7 mouse cellular contexts compared by ENCODE assay signal in the genomic region with DNA sequence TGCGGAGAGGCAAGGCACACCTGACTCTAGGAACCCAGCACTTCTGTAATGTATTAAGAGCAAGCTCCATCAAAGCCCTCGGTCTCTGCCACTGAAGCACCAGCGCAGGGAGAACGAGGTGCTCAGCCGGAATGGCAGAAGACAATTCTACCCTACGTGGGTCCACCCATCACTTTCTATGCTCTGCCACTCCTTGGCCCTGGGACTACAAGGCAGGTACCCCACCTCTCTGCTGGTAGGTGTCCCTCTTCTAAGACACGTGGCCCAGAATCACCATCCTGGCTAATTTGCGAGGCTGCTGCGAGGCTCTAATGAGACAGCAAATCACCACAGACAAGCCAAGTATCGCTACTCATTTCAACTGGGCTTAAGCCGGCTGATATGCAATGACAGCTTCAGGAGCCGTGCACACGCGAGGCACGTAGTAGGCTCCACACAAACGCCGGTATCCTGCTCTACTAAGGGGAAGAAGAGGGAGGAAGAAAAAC. TPM values are rescaled to one million over a fixed set of nuclear protein-coding genes. Genes with fewer than 3 reads are reported as not detected.
DNase-seq lines count a peak whose midpoint lies in the region; ATAC-seq and TF ChIP-seq lines count a peak whose summit lies in the region.

No protein-coding gene starts in this region.

- peak overlapping the region; percentile 95 for H3K4me2 ChIP-seq in lung, embryonic 14.5 days

- H3K27ac ChIP-seq in lung, embryonic 14.5 days (ENCODE audit: low read depth) = no peak overlapping the region
- H3K27ac ChIP-seq in bone marrow macrophage, adult 2 months (ENCODE audit: insufficient read depth, low read depth, low read length) = no peak overlapping the region
- H3K27ac ChIP-seq in hindbrain, embryonic 10.5 days = peak overlapping the region; percentile 93

- no peak for TF ChIP-seq CTCF in lung, embryonic 14.5 days (IDR thresholded peaks at IDR 0.05; ENCODE audit: low read depth)
- no peak for TF ChIP-seq CTCF in bone marrow macrophage, adult 2 months (IDR thresholded peaks at IDR 0.05; ENCODE audit: low read depth, low read length)

- H3K4me1 ChIP-seq in lung, embryonic 14.5 days (ENCODE audit: insufficient read depth) = peaks cover 7% of the 10 kb centered on the region
- H3K4me1 ChIP-seq in bone marrow macrophage, adult 2 months (ENCODE audit: control insufficient read depth, insufficient read depth, low read length) = peaks cover 25% of the 10 kb centered on the region
- H3K4me1 ChIP-seq in hindbrain, embryonic 10.5 days (replicated peaks) = peaks cover 75% of the 10 kb centered on the region

- H3K27me3 ChIP-seq in lung, embryonic 14.5 days (ENCODE audit: insufficient read depth, low read length) = no peaks in the 10 kb centered on the region
- H3K27me3 ChIP-seq in hindbrain, embryonic 10.5 days (ENCODE audit: insufficient read depth, poor library complexity, severe bottlenecking) = peaks cover 22% of the 10 kb centered on the region; the same call in 1 of the 2 replicates

- no peak for ATAC-seq in lung, embryonic 14.5 days (ENCODE audit: insufficient read depth)
- 0 out of 2 replicates have a peak, but pooled peaks have one; percentile 2 for ATAC-seq in megakaryocyte progenitor cell, adult 5-6 weeks (replicated peaks; ENCODE audit: poor library complexity)

- no peaks in the 10 kb centered on the region for H3K36me3 ChIP-seq in lung, embryonic 14.5 days (ENCODE audit: insufficient read depth)
- 0 out of 2 replicates have a peak, but pooled peaks cover 4% of the 10 kb centered on the region for H3K36me3 ChIP-seq in hindbrain, embryonic 10.5 days

- no peak for TF ChIP-seq POLR2A in bone marrow macrophage, adult 2 months (IDR thresholded peaks at IDR 0.05; ENCODE audit: borderline replicate concordance, low read depth, low read length)

- H3K9me3 ChIP-seq in lung, embryonic 14.5 days (ENCODE audit: low read depth, low read length) = no peaks in the 10 kb centered on the region
- H3K9me3 ChIP-seq in hindbrain, embryonic 10.5 days = no peaks in the 10 kb centered on the region

- H3K9ac ChIP-seq in lung, embryonic 14.5 days = peak overlapping the region; percentile 75

- no peak for DNase-seq in lung, embryonic 14.5 days
- no peak for DNase-seq in lung, adult 18-20 months
- peak; percentile 27 for DNase-seq in hindbrain, embryonic 10.5 days (ENCODE audit: low spot score)
- no peak for DNase-seq in layer of hippocampus, postnatal 25 days (ENCODE audit: extremely low spot score in 1 of 2, low spot score in 1 of 2)
- no peak for DNase-seq in adrenal gland, adult 18-20 months (ENCODE audit: low spot score in 2 of 2)

- WGBS in lung, embryonic 14.5 days = 11% methylated on average over 17 of the region's 17 CpGs
- 6% methylated on average over 17 of the region's 17 CpGs for WGBS in hindbrain, embryonic 10.5 days

- H3K4me3 ChIP-seq in lung, embryonic 14.5 days (ENCODE audit: low read depth, low read length) = peak overlapping the region; percentile 74
- H3K4me3 ChIP-seq in bone marrow macrophage, adult 2 months (ENCODE audit: insufficient read depth, low read length) = peak overlapping the region; percentile 96
- peak overlapping the region; percentile 84 for H3K4me3 ChIP-seq in hindbrain, embryonic 10.5 days

RNA-seq across cellular contexts. Expression of a gene that starts 0.8 kb away (rescaled TPM):
- 7.2 and 8.4 TPM in 2 replicates for polyA plus RNA-seq in lung, embryonic 14.5 days (2014; fragmentation: Nextera tagmentation; extraction: Ambion mirVana)
- polyA plus RNA-seq in bone marrow macrophage, adult 2 months (2012; ENCODE audit: insufficient read depth, insufficient read length, missing spikeins) = 23.5 and 28.0 TPM in 2 replicates
- polyA plus RNA-seq in hindbrain, embryonic 10.5 days (2016; fragmentation: Nextera tagmentation; extraction: Ambion mirVana) = 20.5 and 29.2 TPM in 2 replicates
- total RNA-seq in megakaryocyte progenitor cell, adult 5-6 weeks (2015) = 8.6 and 10.5 TPM in 2 replicates
- 15.1 and 15.3 TPM in 2 replicates for total RNA-seq in megakaryocyte progenitor cell, adult 5-6 weeks (2017)
- total RNA-seq in layer of hippocampus, postnatal 25 days (2021) = 10 to 100 TPM; 56.4 to 66.2 TPM
- 100 to 1,000 TPM in 1 of 2 experiments, 10 to 100 TPM in 1; 49.7 to 156 TPM for total RNA-seq in adrenal gland, adult 18-20 months (2021)

RNA-seq across cellular contexts. Expression of a gene that starts 39.5 kb away (rescaled TPM):
- polyA plus RNA-seq in lung, embryonic 14.5 days (2014; fragmentation: Nextera tagmentation; extraction: Ambion mirVana) = 20.8 and 24.3 TPM in 2 replicates
- polyA plus RNA-seq in bone marrow macrophage, adult 2 months (2012; ENCODE audit: insufficient read depth, insufficient read length, missing spikeins) = 1.3 TPM in 1 of 2 replicates, not detected in the other
- 34.4 and 37.9 TPM in 2 replicates for polyA plus RNA-seq in hindbrain, embryonic 10.5 days (2016; fragmentation: Nextera tagmentation; extraction: Ambion mirVana)
- total RNA-seq in megakaryocyte progenitor cell, adult 5-6 weeks (2015) = 8.0 and 13.3 TPM in 2 replicates
- total RNA-seq in megakaryocyte progenitor cell, adult 5-6 weeks (2017) = 2.7 and 10.3 TPM in 2 replicates
- 10 to 100 TPM; 25.2 to 26.3 TPM for total RNA-seq in layer of hippocampus, postnatal 25 days (2021)
- 10 to 100 TPM in 1 of 2 experiments, 1 to 10 TPM in 1; 7.5 to 11.0 TPM for total RNA-seq in adrenal gland, adult 18-20 months (2021)

RNA-seq across cellular contexts. Expression of a gene that starts 39.6 kb away (rescaled TPM):
- 11.2 and 11.4 TPM in 2 replicates for polyA plus RNA-seq in lung, embryonic 14.5 days (2014; fragmentation: Nextera tagmentation; extraction: Ambion mirVana)
- 8.0 and 8.1 TPM in 2 replicates for polyA plus RNA-seq in bone marrow macrophage, adult 2 months (2012; ENCODE audit: insufficient read depth, insufficient read length, missing spikeins)
- polyA plus RNA-seq in hindbrain, embryonic 10.5 days (2016; fragmentation: Nextera tagmentation; extraction: Ambion mirVana) = 11.1 and 11.5 TPM in 2 replicates
- 8.0 and 10.6 TPM in 2 replicates for total RNA-seq in megakaryocyte progenitor cell, adult 5-6 weeks (2015)
- total RNA-seq in megakaryocyte progenitor cell, adult 5-6 weeks (2017) = 8.3 and 8.8 TPM in 2 replicates
- total RNA-seq in layer of hippocampus, postnatal 25 days (2021) = 1 to 10 TPM; 4.8 to 5.4 TPM
- total RNA-seq in adrenal gland, adult 18-20 months (2021) = 10 to 100 TPM in 1 of 2 experiments, 1 to 10 TPM in 1; 8.0 to 10.5 TPM

RNA-seq across cellular contexts. Expression of a gene that starts 53.6 kb away (rescaled TPM):
- polyA plus RNA-seq in lung, embryonic 14.5 days (2014; fragmentation: Nextera tagmentation; extraction: Ambion mirVana) = not detected in 2 replicates
- polyA plus RNA-seq in bone marrow macrophage, adult 2 months (2012; ENCODE audit: insufficient read depth, insufficient read length, missing spikeins) = not detected in 2 replicates
- not detected in 2 replicates for polyA plus RNA-seq in hindbrain, embryonic 10.5 days (2016; fragmentation: Nextera tagmentation; extraction: Ambion mirVana)
- not detected in 2 replicates for total RNA-seq in megakaryocyte progenitor cell, adult 5-6 weeks (2015)
- not detected in 2 replicates for total RNA-seq in megakaryocyte progenitor cell, adult 5-6 weeks (2017)
- total RNA-seq in layer of hippocampus, postnatal 25 days (2021) = not detected
- not detected for total RNA-seq in adrenal gland, adult 18-20 months (2021)

RNA-seq across cellular contexts. Expression of a gene that starts 53.6 kb away (rescaled TPM):
- polyA plus RNA-seq in lung, embryonic 14.5 days (2014; fragmentation: Nextera tagmentation; extraction: Ambion mirVana) = 29.2 and 32.3 TPM in 2 replicates
- 9.9 and 14.3 TPM in 2 replicates for polyA plus RNA-seq in bone marrow macrophage, adult 2 months (2012; ENCODE audit: insufficient read depth, insufficient read length, missing spikeins)
- 44.7 and 49.0 TPM in 2 replicates for polyA plus RNA-seq in hindbrain, embryonic 10.5 days (2016; fragmentation: Nextera tagmentation; extraction: Ambion mirVana)
- total RNA-seq in megakaryocyte progenitor cell, adult 5-6 weeks (2015) = 19.6 and 19.7 TPM in 2 replicates
- total RNA-seq in megakaryocyte progenitor cell, adult 5-6 weeks (2017) = 17.5 and 18.0 TPM in 2 replicates
- total RNA-seq in layer of hippocampus, postnatal 25 days (2021) = 10 to 100 TPM; 13.6 to 15.7 TPM
- 10 to 100 TPM; 15.8 to 20.9 TPM for total RNA-seq in adrenal gland, adult 18-20 months (2021)
